Mouse (Mus musculus) hindbrain, embryonic 11.5 days (tissue): Measurements from ENCODE around the gene Dpy19l1. TPM values are rescaled to one million over a fixed set of nuclear protein-coding genes. Genes with fewer than 3 reads are reported as not detected.

Source experiments
- ATAC-seq: fragments of 200-750 bp; cut with Nextera tagmentation; 2 replicates; pipeline ENCODE4 v1.8.0; 2017; ENCODE audit warnings: mild to moderate bottlenecking, moderate TSS enrichment, moderate library complexity; ENCODE audit not compliant: low FRiP score
- DNase-seq: peaks from one replicate; pipeline ENCODE4 v3.0.0-alpha.2; 2015; ENCODE audit warnings: low spot score
- H3K27ac ChIP-seq: fragments of 300-500 bp; sonication (generic); 2 replicates; pipeline ENCODE4 v1.5.1; 2014; ENCODE audit warnings: mild to moderate bottlenecking, low read depth, low read length
- H3K27me3 ChIP-seq: fragments of 300-500 bp; sonication (generic); 2 replicates; pipeline ENCODE4 v1.6.1; 2014; ENCODE audit warnings: mild to moderate bottlenecking, low read length, moderate library complexity, mixed read lengths; ENCODE audit not compliant: control insufficient read depth, insufficient read depth
- H3K36me3 ChIP-seq: fragments of 300-500 bp; sonication (generic); 2 replicates; pipeline ENCODE4 v1.6.1; 2014; ENCODE audit warnings: mild to moderate bottlenecking, low read length, moderate library complexity, mixed read lengths; ENCODE audit not compliant: control insufficient read depth, insufficient read depth
- H3K4me1 ChIP-seq: fragments of 300-500 bp; sonication (generic); replicated peaks from 2 replicates; pipeline ENCODE4 v1.6.1; 2014; ENCODE audit warnings: low read length, mixed read lengths; ENCODE audit not compliant: control insufficient read depth, insufficient read depth
- H3K4me2 ChIP-seq: fragments of 300-500 bp; sonication (generic); replicated peaks from 2 replicates; pipeline ENCODE4 v1.6.1; 2014; ENCODE audit warnings: mild to moderate bottlenecking, low read depth, low read length
- H3K4me3 ChIP-seq: fragments of 300-500 bp; sonication (generic); 2 replicates; pipeline ENCODE4 v1.5.1; 2014; ENCODE audit warnings: low read depth, low read length
- H3K9ac ChIP-seq: fragments of 300-500 bp; sonication (generic); 2 replicates; pipeline ENCODE4 v1.6.1; 2014; ENCODE audit warnings: low read depth, low read length
- H3K9me3 ChIP-seq: fragments of 300-500 bp; sonication (generic); 2 replicates; pipeline ENCODE4 v1.6.1; 2016; ENCODE audit warnings: low read length; ENCODE audit not compliant: control insufficient read depth
- WGBS: fragments of 180-500 bp; shearing (Covaris S2); extraction: QIAGEN DNeasy Blood & Tissue Kit; methylation state at CpG from one replicate; pipeline ENCODE4 v1.1.7; 2014; 5-methylcytosine and 5-hydroxymethylcytosine counted together
- polyA plus RNA-seq: library from polyadenylated mRNA; unstranded; fragments of >200 nt; fragmentation: Nextera tagmentation; extraction: Ambion mirVana; gene quantifications from 2 replicates; pipeline ENCODE4 v1.2.1, GENCODE M21; 2014

Gene Dpy19l1
- polyA plus RNA-seq, 1 experiment from 2014 or later: 14.7 TPM

DNA sequence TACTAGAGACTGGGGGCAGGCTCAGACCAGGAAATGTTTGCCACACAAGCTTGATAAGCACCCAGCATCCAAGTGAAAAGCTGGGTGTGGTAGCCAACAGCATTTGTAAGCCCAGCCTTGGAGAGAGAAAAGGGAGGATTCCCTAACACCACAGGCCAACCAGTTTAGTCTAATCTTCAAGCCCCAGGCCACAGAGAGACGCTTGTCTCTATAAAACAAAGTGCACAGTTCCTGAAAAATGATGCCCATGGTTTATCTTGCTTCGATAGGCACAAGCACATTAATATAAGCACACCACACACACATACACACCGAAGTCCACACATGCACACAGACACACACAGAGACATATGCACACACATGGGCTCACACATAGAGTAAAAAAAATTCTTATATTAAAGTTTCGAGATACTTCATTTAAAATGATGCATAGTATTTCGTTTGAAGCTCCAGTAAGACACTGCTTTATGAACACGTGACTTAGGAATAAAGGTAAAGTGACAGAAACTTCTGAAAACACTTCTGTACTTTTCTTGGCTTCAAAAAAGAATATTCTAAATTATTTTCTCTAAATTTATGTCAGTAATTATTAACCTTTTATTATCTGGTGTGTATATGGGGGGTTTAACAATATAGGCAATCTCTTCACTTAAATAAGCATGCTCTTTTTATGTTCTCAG, 14.4 kb downstream of the Dpy19l1 start:
- H3K9me3 ChIP-seq: no peaks in the 10 kb centered on the region
- H3K36me3 ChIP-seq: no peaks in the 10 kb centered on the region
- no peak for ATAC-seq
- DNase-seq: no peak
- no peak overlapping the region for H3K27ac ChIP-seq
- no peak overlapping the region for H3K4me3 ChIP-seq
- no peak overlapping the region for H3K4me2 ChIP-seq
- 94% methylated on average over 6 of the region's 6 CpGs for WGBS
- no peaks in the 10 kb centered on the region for H3K4me1 ChIP-seq
- H3K27me3 ChIP-seq: no peaks in the 10 kb centered on the region
- no peak overlapping the region for H3K9ac ChIP-seq

GRCm38 (mm10) chr9:24482375-24482774, 20.6 kb downstream of the Dpy19l1 start:
- Histone ChIP-seq H3K9me3 (no peaks in the 10 kb centered on the region), H3K9ac (no peak overlapping the region), H3K4me1 (no peaks in the 10 kb centered on the region), H3K4me3 (no peak overlapping the region), H3K36me3 (no peaks in the 10 kb centered on the region), H3K27ac (no peak overlapping the region), H3K4me2 (no peak overlapping the region), H3K27me3 (no peaks in the 10 kb centered on the region)
- DNase-seq (no peak), ATAC-seq (no peak)
- 96% methylated on average over 5 of the region's 5 CpGs for WGBS

- DNase-seq: no peak
- WGBS: 94% methylated on average over 2 of the region's 2 CpGs
Measured at GRCm38 (mm10) chr9:24477251-24477650, 25.7 kb downstream of the Dpy19l1 start.

GRCm38 (mm10) chr9:24473824-24474223, 29.1 kb downstream of the Dpy19l1 start:
- ATAC-seq (no peak), DNase-seq (no peak)
- Histone ChIP-seq H3K4me3 (no peak overlapping the region), H3K27ac (no peak overlapping the region), H3K36me3 (no peaks in the 10 kb centered on the region), H3K9me3 (no peaks in the 10 kb centered on the region), H3K27me3 (no peaks in the 10 kb centered on the region), H3K9ac (no peak overlapping the region), H3K4me2 (no peak overlapping the region), H3K4me1 (no peaks in the 10 kb centered on the region)
- 93% methylated on average over 7 of the region's 7 CpGs for WGBS

More at GRCm38 (mm10) chr9:24477251-24477650, 25.7 kb downstream of the Dpy19l1 start:
- Histone ChIP-seq H3K9me3 (no peaks in the 10 kb centered on the region), H3K27ac (no peak overlapping the region), H3K9ac (no peak overlapping the region), H3K4me3 (no peak overlapping the region), H3K4me1 (no peaks in the 10 kb centered on the region), H3K27me3 (no peaks in the 10 kb centered on the region), H3K36me3 (no peaks in the 10 kb centered on the region), H3K4me2 (no peak overlapping the region)
- no peak for ATAC-seq

- no peak overlapping the region for H3K9ac ChIP-seq
- WGBS: 93% methylated on average over 3 of the region's 3 CpGs
- no peak overlapping the region for H3K4me3 ChIP-seq
- no peaks in the 10 kb centered on the region for H3K9me3 ChIP-seq
- no peak for ATAC-seq
- H3K36me3 ChIP-seq: no peaks in the 10 kb centered on the region
- no peaks in the 10 kb centered on the region for H3K27me3 ChIP-seq
- DNase-seq: no peak
- no peak overlapping the region for H3K4me2 ChIP-seq
- H3K4me1 ChIP-seq: no peaks in the 10 kb centered on the region
- H3K27ac ChIP-seq: no peak overlapping the region
Measured at GRCm38 (mm10) chr9:24472514-24472913, 30.4 kb downstream of the Dpy19l1 start.

GRCm38 (mm10) chr9:24470166-24470565, 32.8 kb downstream of the Dpy19l1 start:
- H3K9me3 ChIP-seq: no peaks in the 10 kb centered on the region
- H3K4me1 ChIP-seq: no peaks in the 10 kb centered on the region
- WGBS: 86% methylated on average over 5 of the region's 5 CpGs
- no peak overlapping the region for H3K4me3 ChIP-seq
- H3K4me2 ChIP-seq: no peak overlapping the region
- DNase-seq: no peak
- H3K9ac ChIP-seq: no peak overlapping the region
- ATAC-seq: no peak
- H3K36me3 ChIP-seq: no peaks in the 10 kb centered on the region
- H3K27me3 ChIP-seq: no peaks in the 10 kb centered on the region
- no peak overlapping the region for H3K27ac ChIP-seq

DNA sequence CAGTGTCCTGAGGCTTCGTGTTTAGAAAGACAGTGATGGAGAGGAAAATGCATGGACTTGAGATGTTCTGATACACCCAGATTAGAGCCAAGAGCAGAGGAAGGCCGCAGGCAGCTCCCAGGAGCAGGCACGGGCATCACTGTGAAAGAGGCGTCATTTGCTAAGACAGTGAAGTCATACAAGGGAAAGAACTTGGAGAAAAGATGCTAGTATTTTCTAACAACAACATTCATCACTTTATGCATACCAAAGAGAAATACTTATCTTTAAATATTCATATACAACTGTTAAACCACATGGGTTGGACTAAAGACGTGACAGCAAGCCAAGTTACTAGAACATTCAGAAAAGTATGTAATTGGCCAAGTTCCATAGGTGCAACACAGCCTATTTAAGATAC, 35.8 kb downstream of the Dpy19l1 start:
- Histone ChIP-seq H3K4me2 (no peak overlapping the region), H3K36me3 (no peaks in the 10 kb centered on the region), H3K27ac (no peak overlapping the region), H3K27me3 (no peaks in the 10 kb centered on the region), H3K9me3 (no peaks in the 10 kb centered on the region), H3K4me1 (no peaks in the 10 kb centered on the region), H3K4me3 (no peak overlapping the region), H3K9ac (no peak overlapping the region)
- WGBS: 88% methylated on average over 5 of the region's 5 CpGs
- no peak for DNase-seq
- ATAC-seq: no peak

GRCm38 (mm10) chr9:24466649-24467048, 36.3 kb downstream of the Dpy19l1 start:
- Histone ChIP-seq H3K36me3 (no peaks in the 10 kb centered on the region), H3K27me3 (no peaks in the 10 kb centered on the region), H3K4me2 (no peak overlapping the region), H3K4me1 (no peaks in the 10 kb centered on the region), H3K27ac (no peak overlapping the region), H3K9ac (no peak overlapping the region), H3K9me3 (no peaks in the 10 kb centered on the region), H3K4me3 (no peak overlapping the region)
- DNase-seq: no peak
- 92% methylated on average over 1 of the region's 1 CpGs for WGBS
- no peak for ATAC-seq

DNA sequence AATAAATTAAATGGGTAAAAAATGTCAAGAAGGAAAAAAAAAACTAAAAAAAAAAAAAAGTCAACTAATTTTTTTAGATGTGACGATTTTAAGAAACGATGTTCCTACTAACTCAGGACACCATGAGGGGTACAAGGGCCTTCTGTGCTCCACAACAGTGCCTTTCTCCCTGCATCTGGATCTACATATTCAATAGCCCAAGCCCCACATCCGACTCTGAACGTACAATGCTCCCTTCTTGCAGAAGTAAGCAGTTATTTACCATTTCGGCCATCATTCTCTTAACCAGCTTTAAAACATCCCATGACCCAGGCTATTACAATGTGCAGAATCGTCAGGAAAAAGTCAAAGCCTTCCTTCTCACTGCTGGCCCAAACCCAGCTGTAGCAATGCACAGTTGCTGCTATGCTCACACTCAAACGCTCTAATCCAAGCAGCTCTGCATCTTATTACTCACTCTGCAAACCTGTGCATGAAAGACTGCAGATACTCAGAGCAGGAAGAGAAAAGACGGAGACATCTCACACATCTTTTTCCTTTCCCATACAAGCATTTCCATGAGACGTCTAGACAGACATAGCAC, 41.5 kb downstream of the Dpy19l1 start:
- no peak for DNase-seq
- H3K36me3 ChIP-seq: no peaks in the 10 kb centered on the region
- no peaks in the 10 kb centered on the region for H3K27me3 ChIP-seq
- H3K4me3 ChIP-seq: no peak overlapping the region
- whole genome bisulfite sequencing: 88% methylated on average over 9 of the region's 9 CpGs
- no peak for ATAC-seq
- H3K4me2 ChIP-seq: no peak overlapping the region
- no peak overlapping the region for H3K9ac ChIP-seq
- H3K9me3 ChIP-seq: no peaks in the 10 kb centered on the region
- no peak overlapping the region for H3K27ac ChIP-seq
- no peaks in the 10 kb centered on the region for H3K4me1 ChIP-seq
